Mouse (Mus musculus): ENCODE results near the gene Tmem63c. TPM values are rescaled to one million over a fixed set of nuclear protein-coding genes. Genes with fewer than 3 reads are reported as not detected.

Tmem63c gene
- total RNA-seq, 2 experiments from 2014 or later = not detected

- ATAC-seq (ENCODE audit: poor library complexity, severe bottlenecking) = no peak
Measured at GRCm38 (mm10) chr12:87121918-87122589, 100.9 kb downstream of the Tmem63c start.

GRCm38 (mm10) chr12:87127256-87127655, 106.1 kb downstream of the Tmem63c start:
- ATAC-seq (ENCODE audit: poor library complexity, severe bottlenecking) = no peak

DNA sequence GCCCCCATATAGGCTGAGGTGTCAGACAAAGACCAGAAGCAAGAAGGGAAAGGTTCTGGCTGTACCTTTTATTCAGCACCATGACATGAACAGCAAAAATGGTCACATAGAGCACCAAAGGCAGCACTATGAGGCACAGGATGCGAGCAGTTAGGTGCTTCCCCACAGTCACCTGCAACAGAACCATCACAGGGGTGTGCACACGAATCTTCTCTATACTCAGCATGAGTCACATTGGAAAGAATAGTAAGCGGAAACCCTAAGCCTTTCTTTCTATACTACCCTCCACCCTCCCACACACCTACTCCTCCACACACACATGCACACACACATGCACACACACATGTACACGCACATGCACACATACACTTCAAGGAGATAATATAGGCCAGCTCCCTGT, 109.1 kb downstream of the Tmem63c start:
- ATAC-seq (ENCODE audit: poor library complexity, severe bottlenecking) = no peak

- ATAC-seq (ENCODE audit: poor library complexity, severe bottlenecking) = no peak
Measured at GRCm38 (mm10) chr12:87131181-87131580, 110.0 kb downstream of the Tmem63c start.

DNA sequence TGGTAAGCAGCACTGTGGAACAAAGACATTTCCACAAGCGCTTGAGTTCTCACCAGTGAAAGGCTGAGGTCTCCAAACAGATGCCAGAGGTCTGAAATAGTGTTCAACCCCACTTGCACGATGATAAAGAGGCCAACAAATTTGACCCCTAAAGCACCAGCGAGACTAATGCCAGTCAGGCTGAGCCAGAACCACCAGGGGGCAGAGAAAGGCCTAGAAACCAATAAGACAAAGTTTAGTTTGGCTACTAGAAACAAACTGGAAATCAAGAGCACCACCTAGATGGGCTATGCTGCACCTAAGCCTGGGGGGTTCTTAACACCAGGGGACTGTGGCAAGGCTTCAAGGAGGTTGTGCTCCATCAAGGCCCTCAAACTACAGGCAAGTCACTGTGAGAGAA, 110.5 kb downstream of the Tmem63c start:
- 0 out of 2 replicates have a peak, but pooled peaks have one; percentile 60 for ATAC-seq (ENCODE audit: poor library complexity, severe bottlenecking)

DNA sequence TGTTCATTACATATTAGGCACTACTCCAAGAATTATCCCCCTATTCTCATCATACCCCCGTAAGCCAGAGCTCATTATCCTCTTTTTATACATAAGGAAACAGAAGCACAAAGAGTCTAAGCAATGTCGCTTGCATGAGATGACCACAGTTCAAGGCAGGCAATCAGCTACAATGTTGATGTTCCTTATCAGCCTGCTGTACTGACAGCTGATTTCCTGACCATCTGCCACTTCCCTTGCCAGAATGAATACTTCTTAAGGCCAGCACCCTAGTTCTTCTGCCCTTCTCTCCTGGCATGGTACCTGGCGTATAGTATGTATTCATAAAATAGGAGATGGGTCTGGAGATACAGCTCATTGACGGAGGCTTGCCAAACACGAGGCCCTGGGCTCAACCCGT, 111.1 kb downstream of the Tmem63c start:
- ATAC-seq (ENCODE audit: poor library complexity, severe bottlenecking) = no peak

- ATAC-seq (ENCODE audit: poor library complexity, severe bottlenecking) = no peak
Measured at GRCm38 (mm10) chr12:87132784-87133183, 111.6 kb downstream of the Tmem63c start.

GRCm38 (mm10) chr12:87137439-87138341, 116.5 kb downstream of the Tmem63c start:
- no peak for ATAC-seq (ENCODE audit: poor library complexity, severe bottlenecking)

- ATAC-seq (ENCODE audit: poor library complexity, severe bottlenecking) = no peak
Measured at GRCm38 (mm10) chr12:87138342-87138701, 117.2 kb downstream of the Tmem63c start.

DNA sequence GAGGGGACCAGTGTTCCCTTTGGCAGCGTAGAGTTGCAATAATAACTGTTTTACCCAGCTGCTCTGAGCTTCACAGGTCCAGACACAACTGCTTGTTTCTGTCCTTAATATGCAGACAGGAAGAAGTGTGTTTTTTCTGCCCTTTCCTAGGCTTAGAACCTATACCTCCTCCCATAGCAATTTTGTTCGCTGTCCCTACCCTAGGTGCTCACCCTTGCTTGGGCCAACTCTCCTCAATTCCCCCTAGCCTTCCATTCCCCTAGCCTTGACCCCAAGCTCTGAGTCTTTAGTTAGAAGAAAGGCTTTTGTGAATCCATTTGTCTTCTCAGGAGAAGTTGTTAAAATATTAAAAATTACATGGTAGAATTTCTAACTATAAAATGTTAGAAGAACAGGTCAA, 117.6 kb downstream of the Tmem63c start:
- no peak for ATAC-seq (ENCODE audit: poor library complexity, severe bottlenecking)

Other genes starting within 250 kb of the Tmem63c start
- gene Irf2bpl, start 136.5 kb upstream of the Tmem63c start, total RNA-seq (2015) = 3.0 and 3.6 TPM in 2 replicates
- 1.4 and 3.5 TPM in 2 replicates for gene Irf2bpl, start 136.5 kb upstream of the Tmem63c start, total RNA-seq (2017)
- 12.0 and 12.9 TPM in 2 replicates for gene Cipc, start 74.3 kb upstream of the Tmem63c start, total RNA-seq (2015)
- gene Cipc, start 74.3 kb upstream of the Tmem63c start, total RNA-seq (2017) = 8.9 and 11.0 TPM in 2 replicates
- gene Zdhhc22, start 30.9 kb upstream of the Tmem63c start, total RNA-seq (2015) = not detected in 2 replicates
- gene Zdhhc22, start 30.9 kb upstream of the Tmem63c start, total RNA-seq (2017) = not detected in 2 replicates
- not detected in 2 replicates for gene Ngb, start 81.2 kb downstream of the Tmem63c start, total RNA-seq (2015)
- not detected in 2 replicates for gene Ngb, start 81.2 kb downstream of the Tmem63c start, total RNA-seq (2017)
- gene Gstz1, start 125.8 kb downstream of the Tmem63c start, total RNA-seq (2015) = 9.7 and 10.6 TPM in 2 replicates
- gene Gstz1, start 125.8 kb downstream of the Tmem63c start, total RNA-seq (2017) = 8.5 and 11.6 TPM in 2 replicates
- 3.6 and 3.9 TPM in 2 replicates for gene Pomt2, start 126.6 kb downstream of the Tmem63c start, total RNA-seq (2015)
- 3.1 and 3.3 TPM in 2 replicates for gene Pomt2, start 126.6 kb downstream of the Tmem63c start, total RNA-seq (2017)
- 0.18 and 0.22 TPM in 2 replicates for gene Samd15, start 178.4 kb downstream of the Tmem63c start, total RNA-seq (2015)
- 0.11 and 1.2 TPM in 2 replicates for gene Samd15, start 178.4 kb downstream of the Tmem63c start, total RNA-seq (2017)
- gene Tmed8, start 179.1 kb downstream of the Tmem63c start, total RNA-seq (2015) = 7.1 and 7.9 TPM in 2 replicates
- 8.7 and 10.8 TPM in 2 replicates for gene Tmed8, start 179.1 kb downstream of the Tmem63c start, total RNA-seq (2017)
- gene Noxred1, start 217.4 kb downstream of the Tmem63c start, total RNA-seq (2015) = 0.87 and 1.9 TPM in 2 replicates
- gene Noxred1, start 217.4 kb downstream of the Tmem63c start, total RNA-seq (2017) = 0.45 and 0.81 TPM in 2 replicates
- 29.3 and 38.2 TPM in 2 replicates for gene Vipas39, start 244.9 kb downstream of the Tmem63c start, total RNA-seq (2015)
- gene Vipas39, start 244.9 kb downstream of the Tmem63c start, total RNA-seq (2017) = 26.4 and 30.9 TPM in 2 replicates
- gene Ahsa1, start 245.1 kb downstream of the Tmem63c start, total RNA-seq (2015) = 45.5 and 61.6 TPM in 2 replicates
- 166 and 169 TPM in 2 replicates for gene Ahsa1, start 245.1 kb downstream of the Tmem63c start, total RNA-seq (2017)

Data from megakaryocyte, adult 5-6 weeks (primary cell).